Mouse (Mus musculus): ENCODE measurements at regions not wholly inside any gene's neighbourhood (a gene's known extent, or its start where the extent isn't known, plus 50 kb on each side); places are given as distances from the start of the nearest gene placed in this dataset.

- DNase-seq (ENCODE audit: low read depth, low spot score) = no peak
Measured at GRCm38 (mm10) chr8:7827811-7828210, 833.2 kb downstream of the Efnb2 start.

GRCm38 (mm10) chr8:7808395-7808794 is 852.6 kb downstream of the Efnb2 start:
- DNase-seq (ENCODE audit: low read depth, low spot score) = no peak

- DNase-seq (ENCODE audit: low read depth, low spot score) = no peak
Measured at GRCm38 (mm10) chr8:7799221-7799620, 861.8 kb downstream of the Efnb2 start.

GRCm38 (mm10) chr8:7796156-7796555 is 864.9 kb downstream of the Efnb2 start:
- DNase-seq (ENCODE audit: low read depth, low spot score) = no peak

GRCm38 (mm10) chr8:7763820-7764219 is 897.2 kb downstream of the Efnb2 start:
- DNase-seq (ENCODE audit: low read depth, low spot score) = no peak

- no peak for DNase-seq (ENCODE audit: low read depth, low spot score)
Measured at GRCm38 (mm10) chr8:7760987-7761386, 900.1 kb downstream of the Efnb2 start.

- DNase-seq (ENCODE audit: low read depth, low spot score) = no peak
Measured at GRCm38 (mm10) chr8:7732726-7733125, 928.3 kb downstream of the Efnb2 start.

GRCm38 (mm10) chr8:7721880-7722279 is 939.2 kb downstream of the Efnb2 start:
- DNase-seq (ENCODE audit: low read depth, low spot score) = no peak

- no peak for DNase-seq (ENCODE audit: low read depth, low spot score)
Measured at GRCm38 (mm10) chr8:7718898-7719696, 941.9 kb downstream of the Efnb2 start.

- DNase-seq (ENCODE audit: low read depth, low spot score) = no peak
Measured at GRCm38 (mm10) chr8:7710764-7711163, 950.3 kb downstream of the Efnb2 start.

- DNase-seq (ENCODE audit: low read depth, low spot score) = no peak
Measured at GRCm38 (mm10) chr8:7709406-7709805, 951.6 kb downstream of the Efnb2 start.

- DNase-seq (ENCODE audit: low read depth, low spot score) = no peak
Measured at GRCm38 (mm10) chr8:7691355-7691996, 969.6 kb downstream of the Efnb2 start.

- DNase-seq (ENCODE audit: low read depth, low spot score) = no peak
Measured at GRCm38 (mm10) chr8:7653804-7654203, 1007.2 kb downstream of the Efnb2 start.
